Mouse (Mus musculus): ENCODE results near the gene Fbxo48.
A peak's percentile ranks its signal among the peaks of the same experiment; 100 is the strongest.

DNA sequence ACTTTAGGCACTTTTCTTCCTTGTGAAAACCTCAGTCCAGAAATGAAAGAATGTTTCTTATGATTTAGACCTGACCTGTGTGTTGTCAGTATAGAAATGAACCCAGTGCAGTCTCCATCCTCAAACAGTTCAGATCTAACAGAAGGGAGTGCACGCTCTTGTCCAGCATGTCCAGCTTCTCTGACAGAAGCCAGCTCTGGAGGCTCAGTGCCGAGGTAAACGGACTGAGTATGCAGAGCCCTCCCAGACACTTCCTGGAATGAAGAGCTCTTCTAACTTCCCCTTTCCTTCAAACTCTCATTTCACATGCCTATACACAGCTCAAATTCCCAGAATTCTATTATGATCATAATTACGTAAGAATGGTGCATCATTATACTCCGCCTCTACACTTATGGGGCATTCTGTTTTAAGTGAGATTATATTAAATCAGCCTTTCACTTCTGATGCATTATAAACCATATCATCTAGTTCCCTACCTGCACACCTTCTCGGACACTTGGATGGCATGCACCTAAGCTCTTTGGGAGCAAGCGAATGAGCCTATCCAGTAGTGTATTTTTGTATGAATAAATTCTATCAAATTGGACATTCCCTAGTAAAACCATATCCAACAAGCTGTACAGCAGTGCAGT lies 51.7 kb downstream of the Fbxo48 start:
- TF ChIP-seq BHLHE40 (IDR thresholded peaks at IDR 0.05; ENCODE audit: low read depth, low read length) (0 out of 2 replicates have a peak, but pooled peaks have one; percentile 22), USF1 (IDR thresholded peaks at IDR 0.05; ENCODE audit: low read depth, low read length) (no peak), CTCF (conservative IDR thresholded peaks at IDR 0.05 in 1 of 2, IDR thresholded peaks at IDR 0.05 in 1 of 2; ENCODE audit: low read depth in 2 of 2, low read length in 2 of 2) (no peak), POLR2AphosphoS2 (IDR thresholded peaks at IDR 0.05; ENCODE audit: low read depth, low read length) (no peak), MAX (IDR thresholded peaks at IDR 0.05; ENCODE audit: low read length) (0 out of 2 replicates have a peak, but pooled peaks have one; percentile 37), TCF12 (IDR thresholded peaks at IDR 0.05; ENCODE audit: low read depth, low read length) (no peak), POLR2A (IDR thresholded peaks at IDR 0.05; ENCODE audit: low read depth, low read length) (0 out of 2 replicates have a peak, but pooled peaks have one; percentile 18), CHD2 (IDR thresholded peaks at IDR 0.05; ENCODE audit: low read length) (0 out of 2 replicates have a peak, but pooled peaks have one; percentile 47)
